Mouse (Mus musculus) midbrain, embryonic 15.5 days (tissue): ENCODE data around the gene Clec3a. TPM values are rescaled to one million over a fixed set of nuclear protein-coding genes. Genes with fewer than 3 reads are reported as not detected.

ENCODE experiments used
- ATAC-seq: fragments of 200-750 bp; cut with Nextera tagmentation; replicated peaks from 2 replicates; pipeline ENCODE4 v1.8.0; 2017; ENCODE audit warnings: moderate TSS enrichment
- H3K27ac ChIP-seq: fragments of 300-500 bp; sonication (generic); 2 replicates; pipeline ENCODE4 v1.5.1; 2015; ENCODE audit warnings: mild to moderate bottlenecking, inconsistent platforms
- H3K27me3 ChIP-seq: fragments of 300-500 bp; sonication (generic); replicated peaks from 2 replicates; pipeline ENCODE4 v1.6.1; 2015; ENCODE audit warnings: inconsistent platforms
- H3K36me3 ChIP-seq: fragments of 300-500 bp; sonication (generic); replicated peaks from 2 replicates; pipeline ENCODE4 v1.6.1; 2015; ENCODE audit warnings: inconsistent platforms
- H3K4me1 ChIP-seq: fragments of 300-500 bp; sonication (generic); 2 replicates; pipeline ENCODE4 v1.6.1; 2015; ENCODE audit warnings: inconsistent platforms
- H3K4me2 ChIP-seq: fragments of 300-500 bp; sonication (generic); 2 replicates; pipeline ENCODE4 v1.6.1; 2015; ENCODE audit warnings: inconsistent platforms, mild to moderate bottlenecking, moderate library complexity
- H3K4me3 ChIP-seq: fragments of 300-500 bp; sonication (generic); 2 replicates; pipeline ENCODE4 v1.5.1; 2015; ENCODE audit warnings: mild to moderate bottlenecking, inconsistent platforms
- H3K9ac ChIP-seq: fragments of 300-500 bp; sonication (generic); 2 replicates; pipeline ENCODE4 v1.6.1; 2015; ENCODE audit warnings: mild to moderate bottlenecking, inconsistent platforms
- H3K9me3 ChIP-seq: fragments of 300-500 bp; sonication (generic); 2 replicates; pipeline ENCODE4 v1.6.1; 2016; ENCODE audit warnings: inconsistent platforms
- WGBS: fragments of 180-500 bp; shearing (Covaris S2); methylation state at CpG from one replicate; pipeline ENCODE4 v1.1.7; 2015; ENCODE audit warnings: mixed read lengths; 5-methylcytosine and 5-hydroxymethylcytosine counted together
- polyA plus RNA-seq: library from polyadenylated mRNA; unstranded; fragments of >200 nt; fragmentation: Nextera tagmentation; extraction: Ambion mirVana; gene quantifications from 2 replicates; pipeline ENCODE4 v1.2.1, GENCODE M21; 2015

The Clec3a gene
- polyA plus RNA-seq, 1 experiment from 2014 or later, result not detected

- H3K9me3 ChIP-seq, result no peaks in the 10 kb centered on the region
- H3K4me2 ChIP-seq, result no peak overlapping the region
- H3K27me3 ChIP-seq, result no peaks in the 10 kb centered on the region
- no peak overlapping the region for H3K4me3 ChIP-seq
- H3K36me3 ChIP-seq, result no peaks in the 10 kb centered on the region
- peaks cover 10% of the 10 kb centered on the region; the same call in 1 of the 2 replicates for H3K4me1 ChIP-seq
- no peak for ATAC-seq
- H3K27ac ChIP-seq, result no peak overlapping the region
- WGBS, result 91% methylated on average over 11 of the region's 11 CpGs
- no peak overlapping the region for H3K9ac ChIP-seq
Measured at GRCm38 (mm10) chr8:114462591-114462990, 44.7 kb downstream of the Clec3a start.

GRCm38 (mm10) chr8:114463305-114463704 lies 45.4 kb downstream of the Clec3a start:
- H3K9ac ChIP-seq, result no peak overlapping the region
- no peaks in the 10 kb centered on the region for H3K36me3 ChIP-seq
- WGBS, result 34% methylated on average over 10 of the region's 10 CpGs
- H3K27me3 ChIP-seq, result no peaks in the 10 kb centered on the region
- no peak for ATAC-seq
- H3K4me3 ChIP-seq, result no peak overlapping the region
- H3K27ac ChIP-seq, result no peak overlapping the region
- H3K4me2 ChIP-seq, result no peak overlapping the region
- no peaks in the 10 kb centered on the region for H3K9me3 ChIP-seq
- H3K4me1 ChIP-seq, result peaks cover 10% of the 10 kb centered on the region; the same call in 1 of the 2 replicates

GRCm38 (mm10) chr8:114468526-114469207 lies 50.8 kb downstream of the Clec3a start:
- 60% methylated on average over 21 of the region's 21 CpGs for WGBS
- 0 out of 2 replicates have a peak, but pooled peaks have one; percentile 33 for ATAC-seq
- no peaks in the 10 kb centered on the region for H3K27me3 ChIP-seq
- no peaks in the 10 kb centered on the region for H3K36me3 ChIP-seq
- no peaks in the 10 kb centered on the region for H3K9me3 ChIP-seq
- H3K4me2 ChIP-seq, result no peak overlapping the region
- H3K4me3 ChIP-seq, result no peak overlapping the region
- H3K27ac ChIP-seq, result no peak overlapping the region
- H3K9ac ChIP-seq, result no peak overlapping the region
- H3K4me1 ChIP-seq, result no peaks in the 10 kb centered on the region

- 92% methylated on average over 10 of the region's 10 CpGs for WGBS
- Histone ChIP-seq H3K36me3 (no peaks in the 10 kb centered on the region), H3K9ac (no peak overlapping the region), H3K27ac (no peak overlapping the region), H3K4me2 (no peak overlapping the region), H3K9me3 (no peaks in the 10 kb centered on the region), H3K4me1 (no peaks in the 10 kb centered on the region), H3K4me3 (no peak overlapping the region), H3K27me3 (no peaks in the 10 kb centered on the region)
- no peak for ATAC-seq
Measured at GRCm38 (mm10) chr8:114469208-114469590, 51.3 kb downstream of the Clec3a start.

- no peaks in the 10 kb centered on the region for H3K4me1 ChIP-seq
- no peak overlapping the region for H3K4me2 ChIP-seq
- no peaks in the 10 kb centered on the region for H3K36me3 ChIP-seq
- H3K9me3 ChIP-seq, result no peaks in the 10 kb centered on the region
- H3K9ac ChIP-seq, result no peak overlapping the region
- no peak for ATAC-seq
- 87% methylated on average over 11 of the region's 11 CpGs for WGBS
- no peaks in the 10 kb centered on the region for H3K27me3 ChIP-seq
- no peak overlapping the region for H3K27ac ChIP-seq
- H3K4me3 ChIP-seq, result no peak overlapping the region
Measured at GRCm38 (mm10) chr8:114473546-114473945, 55.7 kb downstream of the Clec3a start.

Other genes starting within 250 kb of the Clec3a start
- 44.7 and 47.7 TPM in 2 replicates for gene Vat1l, start 212.5 kb upstream of the Clec3a start, polyA plus RNA-seq
- 13.2 and 13.9 TPM in 2 replicates for gene Wwox, start 21.6 kb downstream of the Clec3a start, polyA plus RNA-seq